Mouse (Mus musculus) stomach, postnatal 0 days (tissue): ENCODE data around the gene AI837181. TPM values are rescaled to one million over a fixed set of nuclear protein-coding genes. Genes with fewer than 3 reads are reported as not detected.

ENCODE experiments used
- ATAC-seq: fragments of 200-750 bp; cut with Nextera tagmentation; 2 replicates; pipeline ENCODE4 v1.8.0; 2017; ENCODE audit not compliant: low FRiP score, low TSS enrichment
- DNase-seq: peaks from one replicate; pipeline ENCODE4 v3.0.0-alpha.2; 2016; ENCODE audit warnings: low spot score
- H3K27ac ChIP-seq: fragments of 300-500 bp; sonication (generic); replicated peaks from 2 replicates; pipeline ENCODE4 v1.5.1; 2014; ENCODE audit warnings: mild to moderate bottlenecking, control low read depth
- H3K27me3 ChIP-seq: fragments of 300-500 bp; sonication (generic); 2 replicates; pipeline ENCODE4 v1.6.1; 2014; ENCODE audit warnings: low read length; ENCODE audit not compliant: control insufficient read depth, insufficient read depth
- H3K36me3 ChIP-seq: fragments of 300-500 bp; sonication (generic); 2 replicates; pipeline ENCODE4 v1.6.1; 2014; ENCODE audit warnings: low read length, mixed read lengths; ENCODE audit not compliant: control insufficient read depth, insufficient read depth
- H3K4me1 ChIP-seq: fragments of 300-500 bp; sonication (generic); replicated peaks from 2 replicates; pipeline ENCODE4 v1.6.1; 2014; ENCODE audit warnings: antibody characterized with exemption; ENCODE audit not compliant: control insufficient read depth, insufficient read depth
- H3K4me2 ChIP-seq: fragments of 300-500 bp; sonication (generic); replicated peaks from 2 replicates; pipeline ENCODE4 v1.6.1; 2014; ENCODE audit warnings: low read depth, mild to moderate bottlenecking, control low read depth, moderate library complexity
- H3K4me3 ChIP-seq: fragments of 300-500 bp; sonication (generic); 2 replicates; pipeline ENCODE4 v1.5.1; 2014; ENCODE audit warnings: low read depth, low read length, control low read depth
- H3K9ac ChIP-seq: fragments of 300-500 bp; sonication (generic); 2 replicates; pipeline ENCODE4 v1.6.1; 2014; ENCODE audit warnings: mild to moderate bottlenecking, low read length, control low read depth, mixed read lengths
- H3K9me3 ChIP-seq: fragments of 300-500 bp; sonication (generic); 2 replicates; pipeline ENCODE4 v1.6.1; 2016; ENCODE audit warnings: low read length; ENCODE audit not compliant: control insufficient read depth
- CTCF ChIP-seq: IDR thresholded peaks from 2 replicates; pipeline ENCODE4 v1.5.1; 2016; ENCODE audit warnings: antibody characterized with exemption, low read depth, mild to moderate bottlenecking, moderate library complexity
- EP300 ChIP-seq: optimal IDR thresholded peaks from 2 replicates; pipeline ENCODE3; 2016; ENCODE audit warnings: antibody characterized with exemption
- WGBS: fragments of 180-500 bp; shearing (Covaris S2); extraction: QIAGEN DNeasy Blood & Tissue Kit; methylation state at CpG from one replicate; pipeline ENCODE4 v1.1.7; 2014; 5-methylcytosine and 5-hydroxymethylcytosine counted together
- polyA plus RNA-seq: library from polyadenylated mRNA; unstranded; fragments of >200 nt; fragmentation: Nextera tagmentation; extraction: Ambion mirVana; gene quantifications from 2 replicates; pipeline ENCODE4 v1.2.1, GENCODE M21; 2015

Gene AI837181
- polyA plus RNA-seq, 1 experiment from 2014 or later, result 36.5 TPM

DNA sequence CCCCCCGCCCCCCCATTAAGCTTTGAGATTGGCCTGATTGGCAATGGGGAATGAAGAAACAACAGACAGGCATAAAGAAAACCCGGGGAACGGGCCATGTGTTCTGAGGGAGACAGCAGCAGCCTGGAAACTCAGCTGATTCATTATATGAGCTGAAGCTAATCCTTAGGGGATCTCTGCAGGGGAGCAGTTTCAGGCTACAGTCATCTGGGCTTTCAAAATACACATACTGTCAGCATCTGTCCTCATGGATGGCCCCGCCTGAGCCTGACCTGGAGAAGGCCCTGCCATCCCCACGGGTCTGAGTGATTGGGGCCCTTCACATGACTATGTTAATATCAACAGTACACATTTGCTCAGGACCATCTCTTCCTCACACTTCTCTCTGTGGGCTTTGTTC lies 46.9 kb downstream of the AI837181 start:
- DNase-seq (no peak), ATAC-seq (no peak)
- H3K4me1 ChIP-seq, result no peaks in the 10 kb centered on the region; the same call in 1 of the 2 replicates
- no peaks in the 10 kb centered on the region for H3K27me3 ChIP-seq
- 47% methylated on average over 5 of the region's 5 CpGs for WGBS
- H3K36me3 ChIP-seq, result no peaks in the 10 kb centered on the region
- no peak overlapping the region for H3K27ac ChIP-seq
- no peaks in the 10 kb centered on the region for H3K9me3 ChIP-seq
- no peak overlapping the region for H3K4me2 ChIP-seq
- no peak overlapping the region for H3K9ac ChIP-seq
- TF ChIP-seq EP300 (no peak), CTCF (no peak)
- no peak overlapping the region for H3K4me3 ChIP-seq

DNA sequence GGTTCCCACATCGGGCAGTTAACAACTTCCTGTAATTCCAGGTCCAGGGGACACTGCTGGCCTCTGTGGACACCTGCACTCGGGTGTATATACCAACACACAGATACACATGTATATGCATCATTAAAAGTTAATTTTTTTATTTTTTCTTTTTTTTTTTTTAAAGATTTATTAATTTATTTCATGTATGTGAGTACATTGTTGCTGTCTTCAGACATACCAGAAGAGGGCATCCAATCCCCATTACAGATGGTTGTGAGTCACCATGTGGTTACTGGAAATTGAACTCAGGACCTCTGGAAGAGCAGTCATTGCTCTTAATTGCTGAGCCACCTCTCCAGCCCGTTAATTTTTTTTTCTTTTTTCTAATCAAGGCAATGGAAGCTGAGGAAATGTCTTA lies 47.9 kb downstream of the AI837181 start:
- Histone ChIP-seq H3K4me2 (no peak overlapping the region), H3K9me3 (no peaks in the 10 kb centered on the region), H3K9ac (no peak overlapping the region), H3K4me3 (no peak overlapping the region), H3K4me1 (no peaks in the 10 kb centered on the region; the same call in 1 of the 2 replicates), H3K27me3 (no peaks in the 10 kb centered on the region), H3K36me3 (no peaks in the 10 kb centered on the region), H3K27ac (no peak overlapping the region)
- TF ChIP-seq EP300 (no peak), CTCF (peak; percentile 58)
- DNase-seq (no peak), ATAC-seq (no peak)
- WGBS, result 77% methylated on average over 3 of the region's 3 CpGs

DNA sequence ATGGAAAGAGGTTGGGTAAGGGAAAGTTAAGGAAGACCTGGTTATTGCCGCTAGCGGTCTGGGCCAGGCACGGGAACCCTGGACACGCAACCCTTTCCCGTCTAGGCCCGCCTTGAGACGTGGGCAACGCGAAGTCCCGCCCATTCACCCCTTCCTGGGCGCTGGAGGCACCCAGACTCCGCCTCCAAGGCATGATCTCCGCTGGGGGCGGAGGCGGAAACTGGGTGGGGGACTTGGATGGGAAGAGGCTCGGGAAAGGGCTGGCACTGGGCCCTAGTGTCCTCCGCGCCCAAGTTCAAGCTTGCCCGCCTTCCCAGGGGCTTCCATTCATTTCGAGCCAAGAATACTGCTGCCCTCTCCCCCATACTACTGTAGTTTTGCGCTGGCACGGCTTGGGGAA lies 48.8 kb downstream of the AI837181 start, which contains the start of gene Efemp2:
TSS of gene Efemp2 (plus strand) at position 235 of the 400 bp plus-strand sequence.
- TF ChIP-seq CTCF, result peak; percentile 27
- no peak for TF ChIP-seq EP300
- Histone ChIP-seq H3K4me3 (peak within 1 kb of the TSS; percentile 63), H3K27ac (peak within 1 kb of the TSS; percentile 82), H3K9me3 (no peaks in the 10 kb centered on the region), H3K4me1 (no peaks in the 10 kb centered on the region; the same call in 1 of the 2 replicates), H3K4me2 (peak within 1 kb of the TSS; percentile 91), H3K27me3 (no peaks in the 10 kb centered on the region), H3K36me3 (no peaks in the 10 kb centered on the region), H3K9ac (peak within 1 kb of the TSS; percentile 76)
- 3% methylated on average over 22 of the region's 22 CpGs for WGBS
- DNase-seq, result peak; percentile 82
- ATAC-seq, result peak; percentile 57; the same call in 1 of the 2 replicates

DNA sequence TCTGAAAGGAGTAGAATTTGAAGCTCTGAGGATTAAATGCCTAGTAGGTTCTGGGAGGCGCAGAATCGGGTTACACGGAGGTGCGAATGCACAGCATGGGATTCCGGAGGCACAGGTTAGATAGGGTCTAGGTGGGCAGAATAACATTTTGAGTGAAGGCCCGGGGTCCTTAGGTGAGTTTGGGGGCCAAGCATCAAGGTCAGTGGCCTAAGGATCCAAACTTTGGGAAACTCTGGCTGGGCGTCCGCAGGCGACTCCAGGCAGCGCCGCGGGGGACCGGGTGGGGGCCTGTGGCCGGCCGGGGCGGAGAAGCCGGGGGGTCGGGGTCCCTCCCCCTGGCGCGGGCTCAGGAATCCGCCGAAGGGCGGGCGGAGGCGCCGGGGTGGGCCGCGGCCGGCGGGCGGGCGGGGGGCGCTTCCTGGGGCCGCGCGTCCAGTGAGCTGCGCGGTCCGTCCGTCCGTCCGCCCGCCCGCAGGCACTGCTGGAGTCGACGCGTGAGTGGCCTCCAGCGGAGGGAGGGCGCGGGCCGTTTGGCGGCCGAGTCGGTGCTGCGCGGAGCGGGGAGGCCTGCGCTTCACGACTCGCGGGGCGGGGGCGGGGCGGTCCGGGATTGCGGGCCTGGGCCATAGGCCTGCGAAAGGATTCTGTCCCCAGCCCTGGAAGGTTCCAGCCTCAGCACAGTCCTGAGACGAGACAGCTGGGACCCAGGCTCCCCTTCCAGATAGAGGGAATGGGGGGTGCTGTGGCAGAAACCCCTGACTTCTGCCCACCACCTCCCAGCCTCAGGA lies 49.5 kb downstream of the AI837181 start:
- Histone ChIP-seq H3K4me2 (peak overlapping the region; percentile 91), H3K27ac (peak overlapping the region; percentile 82), H3K4me1 (no peaks in the 10 kb centered on the region; the same call in 1 of the 2 replicates), H3K27me3 (no peaks in the 10 kb centered on the region), H3K9me3 (no peaks in the 10 kb centered on the region), H3K9ac (peak overlapping the region; percentile 76), H3K36me3 (no peaks in the 10 kb centered on the region), H3K4me3 (peak overlapping the region; percentile 63)
- ATAC-seq (peak; percentile 44), DNase-seq (peak; percentile 63)
- 1% methylated on average over 34 of the region's 68 CpGs for WGBS
- no peak for TF ChIP-seq CTCF
- TF ChIP-seq EP300, result no peak

DNA sequence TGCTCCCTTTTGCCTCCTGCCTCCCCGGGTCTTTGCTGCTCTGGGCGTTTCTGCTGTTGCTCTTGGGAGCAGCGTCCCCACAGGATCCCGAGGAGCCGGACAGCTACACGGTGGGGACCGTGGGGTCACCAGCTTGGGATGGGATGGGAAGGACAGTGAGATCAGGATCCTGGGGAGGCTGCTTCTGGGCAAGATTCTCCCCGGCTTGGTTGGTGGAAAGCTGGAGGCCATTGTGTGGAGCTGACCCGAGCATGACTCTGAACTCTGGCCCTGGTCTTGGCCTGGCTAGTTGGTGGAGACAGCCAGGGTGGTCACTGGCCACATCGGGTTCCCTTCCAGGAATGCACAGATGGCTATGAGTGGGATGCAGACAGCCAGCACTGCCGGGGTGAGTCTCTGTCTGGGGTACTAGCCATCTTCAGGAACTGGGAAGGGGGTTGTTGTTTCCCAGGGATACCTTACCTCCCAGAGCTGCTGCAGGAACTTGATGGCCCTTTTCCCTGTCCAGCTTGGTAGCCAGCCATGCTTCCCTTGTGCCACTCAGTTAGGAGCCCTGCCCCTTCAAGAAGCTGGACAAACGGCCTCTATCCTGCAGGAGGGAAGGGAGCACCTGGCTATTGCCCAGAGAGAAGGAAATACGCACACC lies 50.2 kb downstream of the AI837181 start:
- H3K9me3 ChIP-seq, result no peaks in the 10 kb centered on the region
- peak overlapping the region; percentile 82 for H3K27ac ChIP-seq
- 22% methylated on average over 13 of the region's 13 CpGs for WGBS
- H3K4me3 ChIP-seq, result peak overlapping the region; percentile 63
- no peaks in the 10 kb centered on the region for H3K27me3 ChIP-seq
- DNase-seq (no peak), ATAC-seq (no peak)
- peak overlapping the region; percentile 76 for H3K9ac ChIP-seq
- H3K4me1 ChIP-seq, result no peaks in the 10 kb centered on the region; the same call in 1 of the 2 replicates
- TF ChIP-seq EP300 (no peak), CTCF (no peak)
- peak overlapping the region; percentile 91 for H3K4me2 ChIP-seq
- H3K36me3 ChIP-seq, result 0 out of 2 replicates have a peak, but pooled peaks cover 2% of the 10 kb centered on the region

Other genes starting within 250 kb of the AI837181 start
- 4.6 and 6.7 TPM in 2 replicates for gene Pacs1, start 152.0 kb upstream of the AI837181 start, polyA plus RNA-seq
- 134 and 148 TPM in 2 replicates for gene Sf3b2, start 129.7 kb upstream of the AI837181 start, polyA plus RNA-seq
- 0.51 and 0.53 TPM in 2 replicates for gene Gal3st3, start 126.8 kb upstream of the AI837181 start, polyA plus RNA-seq
- gene Catsper1, start 89.4 kb upstream of the AI837181 start, polyA plus RNA-seq, result not detected in 2 replicates
- gene Cst6, start 75.6 kb upstream of the AI837181 start, polyA plus RNA-seq, result 281 and 316 TPM in 2 replicates
- 47.5 and 49.1 TPM in 2 replicates for gene Eif1ad, start 58.4 kb upstream of the AI837181 start, polyA plus RNA-seq
- gene Banf1, start 58.0 kb upstream of the AI837181 start, polyA plus RNA-seq, result 279 and 293 TPM in 2 replicates
- 30.9 and 34.1 TPM in 2 replicates for gene Sart1, start 36.4 kb upstream of the AI837181 start, polyA plus RNA-seq
- 0.44 TPM in 1 of 2 replicates, not detected in the other for gene Tsga10ip, start 22.6 kb upstream of the AI837181 start, polyA plus RNA-seq
- 196 and 203 TPM in 2 replicates for gene Drap1, start 165 bp upstream of the AI837181 start, polyA plus RNA-seq
- 0.16 and 0.33 TPM in 2 replicates for gene Fosl1, start 22.4 kb downstream of the AI837181 start, polyA plus RNA-seq
- 11.6 and 12.5 TPM in 2 replicates for gene Ccdc85b, start 32.8 kb downstream of the AI837181 start, polyA plus RNA-seq
- 103 and 111 TPM in 2 replicates for gene Fibp, start 35.5 kb downstream of the AI837181 start, polyA plus RNA-seq
- gene Ctsw, start 43.4 kb downstream of the AI837181 start, polyA plus RNA-seq, result 0.29 and 0.50 TPM in 2 replicates
- gene Efemp2, start 48.8 kb downstream of the AI837181 start, polyA plus RNA-seq, result 59.7 and 67.0 TPM in 2 replicates
- 18.4 and 18.5 TPM in 2 replicates for gene Mus81, start 63.3 kb downstream of the AI837181 start, polyA plus RNA-seq
- gene Cfl1, start 65.3 kb downstream of the AI837181 start, polyA plus RNA-seq, result 1,281 and 1,389 TPM in 2 replicates
- not detected in 2 replicates for gene 1700020D05Rik, start 78.6 kb downstream of the AI837181 start, polyA plus RNA-seq
- 2.8 and 3.8 TPM in 2 replicates for gene Snx32, start 85.4 kb downstream of the AI837181 start, polyA plus RNA-seq
- 26.6 and 28.2 TPM in 2 replicates for gene Ovol1, start 135.5 kb downstream of the AI837181 start, polyA plus RNA-seq
- gene Ap5b1, start 142.9 kb downstream of the AI837181 start, polyA plus RNA-seq, result 4.7 and 5.7 TPM in 2 replicates
- 57.3 and 64.7 TPM in 2 replicates for gene Rnaseh2c, start 176.7 kb downstream of the AI837181 start, polyA plus RNA-seq
- gene Kat5, start 185.1 kb downstream of the AI837181 start, polyA plus RNA-seq, result 31.8 and 37.9 TPM in 2 replicates
- gene Rela, start 212.3 kb downstream of the AI837181 start, polyA plus RNA-seq, result 28.7 and 35.2 TPM in 2 replicates
- 8.0 and 11.5 TPM in 2 replicates for gene Sipa1, start 238.6 kb downstream of the AI837181 start, polyA plus RNA-seq